Mouse (Mus musculus): ENCODE measurements at regions not wholly inside any gene's neighbourhood (a gene's known extent, or its start where the extent isn't known, plus 50 kb on each side); places are given as distances from the start of the nearest gene placed in this dataset. TPM values are rescaled to one million over a fixed set of nuclear protein-coding genes. Genes with fewer than 3 reads are reported as not detected.

DNA sequence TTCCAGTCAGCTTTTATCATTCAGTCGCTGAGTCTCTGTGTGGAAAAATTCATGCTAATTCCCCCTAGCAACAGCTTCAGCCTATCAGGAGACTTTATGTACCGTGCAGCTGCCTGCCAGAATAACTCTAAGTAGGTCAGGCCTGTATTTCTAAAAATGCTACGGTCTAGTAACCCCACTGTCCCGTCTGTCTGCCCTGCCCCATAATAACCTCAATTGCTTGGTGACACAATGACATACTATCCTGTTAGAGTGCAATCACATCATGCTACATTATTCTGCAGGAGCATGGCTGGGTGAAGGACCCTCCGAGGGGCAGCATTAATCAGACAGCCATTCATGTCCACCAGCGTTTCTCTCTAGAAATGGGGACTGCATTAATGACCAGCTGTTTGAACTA lies 158.9 kb downstream of the Gm11361 start:
- peak; percentile 83 for DNase-seq (ENCODE audit: low spot score)

DNA sequence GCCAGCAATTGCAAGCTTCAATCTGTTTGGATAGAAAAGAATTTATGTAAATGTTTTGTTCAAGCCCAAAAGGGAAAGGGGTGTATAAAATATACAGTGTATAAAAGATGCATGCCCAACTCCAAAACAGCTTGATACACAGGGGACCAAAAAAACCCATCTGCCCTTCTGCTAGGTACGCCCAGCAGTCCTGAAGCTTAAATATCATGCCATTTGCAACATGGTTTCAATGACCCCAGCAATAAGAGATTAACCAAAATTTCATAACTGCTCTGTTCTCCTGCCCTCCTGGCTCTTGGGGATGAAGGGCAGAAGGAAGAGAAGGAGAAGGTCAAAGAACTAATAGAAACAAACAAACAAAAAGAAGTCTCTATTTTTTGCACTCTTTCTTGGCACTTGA lies 158.4 kb downstream of the Gm11361 start:
- DNase-seq (ENCODE audit: low spot score): no peak

DNA sequence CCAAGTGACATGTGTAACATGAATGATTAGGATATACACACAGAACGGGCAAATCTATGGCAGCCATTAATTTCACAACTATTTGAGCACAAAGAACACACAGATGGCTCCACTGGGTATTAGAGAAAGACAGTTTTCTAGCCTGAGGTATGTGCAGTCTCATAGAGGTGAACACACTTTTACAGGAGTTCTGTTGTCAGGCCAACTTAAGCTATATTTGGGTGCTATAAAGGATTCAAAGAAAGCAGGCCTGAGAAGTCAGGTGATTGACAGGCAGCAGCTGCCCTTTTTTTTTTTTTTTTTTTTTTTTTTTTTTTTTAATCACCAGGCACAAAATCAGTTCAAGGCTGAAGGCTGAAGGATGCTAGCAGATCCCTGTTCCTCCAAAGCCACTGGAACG lies 153.0 kb downstream of the Gm11361 start:
- DNase-seq (ENCODE audit: low spot score): no peak

DNA sequence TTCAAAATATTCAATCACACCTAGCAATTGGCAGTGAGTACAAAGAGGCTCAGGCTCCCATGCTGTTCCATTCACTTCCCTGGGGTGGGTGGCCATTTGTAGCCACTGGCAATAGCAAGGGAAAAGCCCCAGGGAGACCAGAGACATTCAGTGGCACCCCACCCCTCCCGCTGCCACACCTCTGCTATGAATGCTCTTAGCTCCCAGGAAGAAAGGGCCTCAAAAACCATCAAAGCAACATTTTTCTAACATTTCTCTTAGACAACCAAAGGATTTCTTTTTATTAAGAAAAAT lies 152.2 kb downstream of the Gm11361 start:
- DNase-seq (ENCODE audit: low spot score): no peak

DNA sequence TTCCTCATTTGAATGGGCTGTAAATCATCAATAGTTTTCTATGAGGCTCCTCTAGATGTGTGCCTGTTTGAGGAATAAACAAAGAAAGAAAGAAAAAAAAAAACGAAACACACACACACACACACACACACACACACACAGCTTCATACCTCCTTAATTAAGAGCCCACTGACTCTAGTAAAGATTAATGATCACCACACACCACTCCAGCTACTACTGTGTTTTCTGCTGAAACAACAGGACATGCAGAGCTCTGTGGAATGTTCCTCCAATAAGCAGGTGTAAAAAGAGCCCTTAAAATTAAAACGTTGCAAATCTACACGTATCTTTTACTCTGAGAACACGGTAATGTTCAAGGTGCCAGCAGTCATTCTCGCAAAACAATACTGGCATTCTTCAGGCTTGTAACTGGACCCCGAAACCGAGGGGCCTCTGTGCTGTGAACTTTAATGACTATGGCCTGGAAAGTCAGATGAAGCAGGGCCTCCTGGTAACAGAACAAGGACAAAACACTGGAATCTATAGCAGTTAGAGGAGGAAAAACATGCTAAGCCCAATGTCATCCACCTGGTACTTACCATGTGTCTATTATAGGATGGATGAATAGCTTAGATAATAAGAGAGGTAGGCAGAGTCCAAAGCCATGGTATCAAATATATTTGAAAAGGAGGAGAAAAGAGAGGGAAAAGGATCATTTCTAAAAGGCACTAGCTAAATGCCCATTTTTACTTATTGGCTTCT lies 151.7 kb downstream of the Gm11361 start:
- DNase-seq (ENCODE audit: low spot score): no peak

DNA sequence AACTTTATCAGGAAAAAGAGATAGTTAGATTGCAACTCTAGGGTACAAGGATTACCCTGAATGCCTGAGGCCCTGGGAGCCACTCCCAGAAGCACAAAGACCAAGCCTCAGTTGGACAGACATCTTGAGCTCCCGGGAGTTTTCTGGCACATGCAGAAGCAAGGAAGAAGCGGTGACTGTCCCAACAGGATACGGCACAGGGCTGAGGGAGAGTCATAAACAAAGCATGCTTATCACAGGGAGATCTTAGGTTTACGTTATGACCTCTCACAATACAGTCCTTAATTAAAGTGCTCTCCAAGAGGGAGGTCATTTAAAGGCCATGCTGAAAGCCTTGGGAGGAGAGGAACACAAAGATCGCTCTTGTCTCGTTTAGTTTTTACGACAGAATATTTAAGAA lies 143.1 kb downstream of the Gm11361 start:
- DNase-seq (ENCODE audit: low spot score): no peak

Small RNA genes lying in the stretch of these regions (microRNA-seq; reads per million reads assigned to microRNA genes)
- gene Mir6368 (ENCODE audit: borderline number of aligned reads): not detected

Measured in thymus, postnatal 0 days (tissue).